Mouse (Mus musculus) CH12.LX (cell line): ENCODE results near the gene Psmb8. TPM values are rescaled to one million over a fixed set of nuclear protein-coding genes. Genes with fewer than 3 reads are reported as not detected.

Source experiments
- DNase-seq: peaks from one replicate; pipeline ENCODE4 v3.0.0-alpha.2; 2013; ENCODE audit errors: extremely low read depth
- H3K27ac ChIP-seq: 2 replicates; pipeline ENCODE4 v1.5.1; 2012; ENCODE audit warnings: low read depth, mild to moderate bottlenecking, control low read depth, moderate library complexity; ENCODE audit not compliant: insufficient read depth
- H3K27me3 ChIP-seq: replicated peaks from 2 replicates; pipeline ENCODE3; 2012; ENCODE audit warnings: inconsistent platforms
- H3K36me3 ChIP-seq, 2 experiments: replicated peaks in 1 of 2; 2 replicates each; pipeline versions ENCODE3 to v1.6.1; 2012; ENCODE audit warnings: inconsistent platforms in 1 of 2, low read length in 1 of 2, mild to moderate bottlenecking in 1 of 2, mixed read lengths in 1 of 2, moderate library complexity in 1 of 2; ENCODE audit not compliant: control insufficient read depth in 1 of 2, insufficient read depth in 1 of 2
- H3K4me1 ChIP-seq, 2 experiments: 2 replicates each; pipeline ENCODE4 v1.6.1; 2012; ENCODE audit warnings: inconsistent platforms in 1 of 2, moderate library complexity in 1 of 2; ENCODE audit not compliant: insufficient read depth in 2 of 2, control insufficient read depth in 1 of 2
- H3K4me2 ChIP-seq: 2 replicates; pipeline ENCODE4 v1.6.1; 2012; ENCODE audit warnings: low read depth, mild to moderate bottlenecking, control low read depth; ENCODE audit not compliant: poor library complexity, insufficient read depth, severe bottlenecking
- H3K4me3 ChIP-seq, 3 experiments: fragments of 150-350 bp in 1 of 3; sonication (generic) in 1 of 3; replicated peaks in 1 of 3; 2 replicates each; pipeline versions ENCODE3 to v1.5.1; 2011 to 2012; ENCODE audit warnings: low read depth in 2 of 3, low read length in 2 of 3, mild to moderate bottlenecking in 2 of 3, moderate library complexity in 2 of 3, control low read depth in 1 of 3, improper control_type of control experiment in 1 of 3, inconsistent platforms in 1 of 3, mixed read lengths in 1 of 3; ENCODE audit not compliant: poor library complexity in 1 of 3
- H3K79me2 ChIP-seq: replicated peaks from 2 replicates; pipeline ENCODE4 v1.6.1; 2012; ENCODE audit warnings: mild to moderate bottlenecking, moderate library complexity; ENCODE audit not compliant: control insufficient read depth, poor library complexity, insufficient read depth, severe bottlenecking; ENCODE audit errors: extremely low read depth
- H3K9ac ChIP-seq: 2 replicates; pipeline ENCODE4 v1.6.1; 2012; ENCODE audit warnings: low read depth, mild to moderate bottlenecking, control low read depth, moderate library complexity; ENCODE audit not compliant: insufficient read depth
- H3K9me3 ChIP-seq: replicated peaks from 2 replicates; pipeline ENCODE3; 2012; ENCODE audit warnings: low read length, inconsistent platforms, mixed read lengths
- BHLHE40 ChIP-seq: IDR thresholded peaks from 2 replicates; pipeline ENCODE4 v1.6.1; 2011; ENCODE audit warnings: mild to moderate bottlenecking, low read depth, low read length, improper control_type of control experiment
- CHD1 ChIP-seq: IDR thresholded peaks from 2 replicates; pipeline ENCODE4 v1.6.1; 2012; ENCODE audit warnings: low read depth, low read length, improper control_type of control experiment, inconsistent platforms
- CHD2 ChIP-seq: IDR thresholded peaks from 2 replicates; pipeline ENCODE4 v1.6.1; 2011; ENCODE audit warnings: low read length, improper control_type of control experiment
- ELF1 ChIP-seq: IDR thresholded peaks from 2 replicates; pipeline ENCODE4 v1.6.1; 2014; ENCODE audit warnings: low read depth, mild to moderate bottlenecking, inconsistent platforms, low read length, improper control_type of control experiment
- EP300 ChIP-seq: IDR thresholded peaks from 2 replicates; pipeline ENCODE4 v1.6.1; 2011; ENCODE audit warnings: low read length, improper control_type of control experiment
- GABPA ChIP-seq: IDR thresholded peaks from 2 replicates; pipeline ENCODE4 v1.6.1; 2012; ENCODE audit warnings: low read depth, low read length, improper control_type of control experiment, inconsistent platforms; ENCODE audit not compliant: insufficient replicate concordance
- HCFC1 ChIP-seq: IDR thresholded peaks from 2 replicates; pipeline ENCODE4 v1.6.1; 2012; ENCODE audit warnings: low read depth, mild to moderate bottlenecking, inconsistent platforms, low read length, improper control_type of control experiment
- IRF4 ChIP-seq: IDR thresholded peaks from 2 replicates; pipeline ENCODE4 v1.6.1; 2014; ENCODE audit warnings: low read depth, mild to moderate bottlenecking, inconsistent platforms, low read length, improper control_type of control experiment
- JUN ChIP-seq: IDR thresholded peaks from 2 replicates; pipeline ENCODE4 v1.6.1; 2011; ENCODE audit warnings: low read depth, mild to moderate bottlenecking, low read length, improper control_type of control experiment, moderate library complexity; ENCODE audit not compliant: insufficient read depth
- JUND ChIP-seq: conservative IDR thresholded peaks from 2 replicates; pipeline ENCODE4 v1.6.1; 2011; ENCODE audit warnings: low read depth, low read length, improper control_type of control experiment
- MAX ChIP-seq: IDR thresholded peaks from 2 replicates; pipeline ENCODE4 v1.6.1; 2011; ENCODE audit warnings: low read length, improper control_type of control experiment
- MXI1 ChIP-seq: IDR thresholded peaks from 2 replicates; pipeline ENCODE4 v1.6.1; 2011; ENCODE audit warnings: mild to moderate bottlenecking, low read depth, low read length, improper control_type of control experiment
- MYC ChIP-seq: IDR thresholded peaks from 2 replicates; pipeline ENCODE4 v1.6.1; 2011; ENCODE audit warnings: low read depth, mild to moderate bottlenecking, improper control_type of control experiment, low read length
- PAX5 ChIP-seq: IDR thresholded peaks from 2 replicates; pipeline ENCODE4 v1.6.1; 2012; ENCODE audit warnings: low read length, inconsistent platforms, mixed read lengths
- RAD21 ChIP-seq: IDR thresholded peaks from 2 replicates; pipeline ENCODE4 v1.6.1; 2011; ENCODE audit warnings: low read depth, mild to moderate bottlenecking, low read length, improper control_type of control experiment, moderate library complexity
- SIN3A ChIP-seq: IDR thresholded peaks from 2 replicates; pipeline ENCODE4 v1.6.1; 2012; ENCODE audit warnings: low read length, improper control_type of control experiment, inconsistent platforms
- SMC3 ChIP-seq: IDR thresholded peaks from 2 replicates; pipeline ENCODE4 v1.6.1; 2011; ENCODE audit warnings: low read depth, low read length, improper control_type of control experiment
- TCF12 ChIP-seq: IDR thresholded peaks from 2 replicates; pipeline ENCODE4 v1.6.1; 2014; ENCODE audit warnings: low read depth, mild to moderate bottlenecking, inconsistent platforms, low read length, improper control_type of control experiment
- UBTF ChIP-seq: IDR thresholded peaks from 2 replicates; pipeline ENCODE4 v1.6.1; 2012; ENCODE audit warnings: low read depth, mild to moderate bottlenecking, inconsistent platforms, low read length, improper control_type of control experiment, moderate library complexity
- USF1 ChIP-seq: IDR thresholded peaks from 2 replicates; pipeline ENCODE4 v1.6.1; 2014; ENCODE audit warnings: low read depth, mild to moderate bottlenecking, inconsistent platforms, low read length, improper control_type of control experiment
- USF2 ChIP-seq: conservative IDR thresholded peaks from 2 replicates; pipeline ENCODE4 v1.6.1; 2011; ENCODE audit warnings: low read depth, low read length, improper control_type of control experiment
- dilution Hi-C: fragments of 300-500 bp; cut with MboI; formaldehyde crosslinking; loops from 2 replicates; pipeline ENCODE4 v1.14.3; 2020; ENCODE audit warnings: low sequenced_read_pairs; ENCODE audit not compliant: extremely low pct_unique_long_range_greater_than_20kb, extremely low pct_ligation_motif_present
- in situ Hi-C: fragments of 300-500 bp; cut with MboI; formaldehyde crosslinking; loops from 3 replicates; pipeline ENCODE4 v1.14.3; 2019; ENCODE audit warnings: low sequenced_read_pairs, low pct_ligation_motif_present, low pct_unique_long_range_greater_than_20kb, mixed read lengths
- polyA plus RNA-seq: library from polyadenylated mRNA; unstranded; fragments of >175 nt; gene quantifications from 2 replicates; pipeline ENCODE4 v1.2.1, GENCODE M21; 2012; ENCODE audit warnings: low read depth; ENCODE audit not compliant: insufficient read length
- total RNA-seq, 2 experiments: library from RNA; depleted of rRNA; stranded (reverse); fragments of 300-350 nt in 1 of 2; fragments of >200 nt in 1 of 2; gene quantifications; 2 replicates each; pipeline ENCODE4 v1.2.3; 2012 to 2014

Psmb8 gene
- total and polyA plus RNA-seq, 3 experiments: 652 to 989 (median 857) TPM

DNA sequence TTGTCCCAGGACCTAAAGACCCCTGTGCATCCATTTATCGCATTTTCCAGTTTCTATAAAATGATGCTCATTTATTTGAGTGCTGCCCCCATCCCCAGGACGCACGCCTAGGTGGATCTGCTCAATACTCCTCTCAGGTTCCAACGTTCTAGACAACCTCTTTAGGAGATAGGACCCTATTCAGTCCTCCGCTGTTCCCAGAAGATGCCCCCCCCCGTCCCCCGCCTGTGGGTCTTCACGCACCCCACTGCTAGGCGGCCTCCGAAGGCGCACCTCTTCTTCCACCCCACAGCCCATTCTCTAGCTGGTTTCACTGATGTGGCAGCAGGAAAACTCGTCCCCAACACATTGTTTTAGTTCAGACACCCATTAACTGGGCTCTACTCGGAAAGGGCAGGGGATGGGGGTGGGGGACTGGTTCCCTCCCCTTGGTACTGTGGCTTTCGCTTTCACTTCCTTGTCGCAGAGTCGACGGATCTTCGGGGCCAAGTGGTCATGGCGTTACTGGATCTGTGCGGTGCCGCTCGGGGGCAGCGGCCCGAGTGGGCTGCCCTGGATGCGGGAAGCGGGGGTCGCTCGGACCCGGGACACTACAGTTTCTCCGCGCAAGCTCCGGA is 491 bp downstream of the Psmb8 start (continued):
- TF ChIP-seq USF2 (no peak), ELF1 (peak; percentile 79), CHD2 (peak; percentile 86), TCF12 (peak; percentile 85), MYC (no peak; the same call in 1 of the 2 replicates), JUND (no peak), IRF4 (peak; percentile 97), RAD21 (no peak), CHD1 (no peak), MAX (0 out of 2 replicates have a peak, but pooled peaks have one; percentile 20), MXI1 (0 out of 2 replicates have a peak, but pooled peaks have one; percentile 65), USF1 (no peak), SMC3 (peak; percentile 16; the same call in 1 of the 2 replicates), GABPA (no peak), JUN (no peak), EP300 (peak; percentile 82), PAX5 (no peak)

DNA sequence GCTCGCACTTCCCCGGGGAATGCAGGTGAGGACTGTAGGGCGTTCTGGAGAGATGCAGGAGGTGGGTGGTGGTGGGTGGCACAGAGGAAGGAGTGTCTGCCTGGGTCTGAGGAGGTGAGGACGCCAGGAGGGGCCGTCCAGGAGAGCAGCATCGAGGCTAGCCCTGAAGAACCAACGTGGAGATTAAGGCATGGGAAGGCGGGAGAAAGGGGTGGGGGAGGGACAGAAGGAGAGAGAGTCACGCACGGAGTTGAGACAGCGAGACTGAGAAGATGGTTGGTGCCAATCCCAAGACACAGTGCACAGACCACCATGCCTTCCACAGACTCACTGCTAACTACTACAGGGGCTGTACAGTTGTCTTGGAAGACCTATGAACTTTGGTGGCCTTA is 996 bp downstream of the Psmb8 start:
- H3K9ac ChIP-seq: peak overlapping the region; percentile 100
- TF ChIP-seq CHD1 (0 out of 2 replicates have a peak, but pooled peaks have one; percentile 31), MXI1 (0 out of 2 replicates have a peak, but pooled peaks have one; percentile 26), JUND (no peak), HCFC1 (no peak), SIN3A (0 out of 2 replicates have a peak, but pooled peaks have one; percentile 6), BHLHE40 (no peak), SMC3 (0 out of 2 replicates have a peak, but pooled peaks have one; percentile 0), UBTF (no peak)
- TF ChIP-seq, all 38 proteins: peak for 4
- Histone ChIP-seq H3K27ac (peak overlapping the region; percentile 93), H3K27me3 (no peaks in the 10 kb centered on the region), H3K4me3 (peak overlapping the region; percentile 85 to 99 (median 93)), H3K9me3 (no peaks in the 10 kb centered on the region), H3K4me2 (peak overlapping the region; percentile 65; the same call in 1 of the 2 replicates), H3K36me3 (peaks cover 49 to 67% of the 10 kb centered on the region in 2 experiments), H3K79me2 (peaks cover 51% of the 10 kb centered on the region), H3K4me1 (peaks cover 25 to 61% of the 10 kb centered on the region in 2 experiments)
- in situ Hi-C loops: no loop called here
- dilution Hi-C loops: no loop called here
- no peak for DNase-seq
